Mouse (Mus musculus): ENCODE measurements at regions not wholly inside any gene's neighbourhood (a gene's known extent, or its start where the extent isn't known, plus 50 kb on each side); places are given as distances from the start of the nearest gene placed in this dataset.

DNA sequence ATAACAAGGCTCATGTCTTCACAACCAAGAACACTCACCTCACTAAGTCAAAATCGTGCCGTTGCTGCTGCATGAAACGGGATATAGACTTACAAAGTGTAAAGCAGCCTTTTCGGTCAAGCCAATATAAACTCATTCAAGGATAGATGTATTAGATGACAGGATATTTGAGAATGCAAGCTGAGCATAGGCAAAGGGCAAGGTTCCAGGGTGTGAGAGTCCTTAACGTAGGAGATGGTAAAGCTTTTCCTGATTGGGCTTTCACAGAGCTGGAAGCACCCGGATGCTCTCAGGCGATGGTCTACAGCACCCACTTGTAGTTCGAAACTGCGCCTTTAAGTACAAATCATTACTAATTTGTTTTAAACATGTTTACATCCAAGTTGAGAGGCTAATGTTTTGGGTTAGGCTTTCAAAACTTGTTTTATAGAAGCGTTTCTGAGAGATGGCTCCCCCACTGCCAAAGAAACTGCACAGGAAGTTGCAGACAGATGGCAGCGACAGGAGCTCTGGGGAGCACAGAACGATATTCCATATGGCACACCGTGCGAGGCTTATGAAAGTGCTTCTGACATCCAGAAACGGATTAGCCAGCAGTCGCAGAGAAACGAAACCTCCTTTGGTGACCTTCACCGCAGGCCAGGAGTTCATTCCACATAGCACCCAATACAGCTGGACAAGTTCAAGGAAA, 54.1 kb upstream of the Rell1 start:
- DNase-seq = no peak

DNA sequence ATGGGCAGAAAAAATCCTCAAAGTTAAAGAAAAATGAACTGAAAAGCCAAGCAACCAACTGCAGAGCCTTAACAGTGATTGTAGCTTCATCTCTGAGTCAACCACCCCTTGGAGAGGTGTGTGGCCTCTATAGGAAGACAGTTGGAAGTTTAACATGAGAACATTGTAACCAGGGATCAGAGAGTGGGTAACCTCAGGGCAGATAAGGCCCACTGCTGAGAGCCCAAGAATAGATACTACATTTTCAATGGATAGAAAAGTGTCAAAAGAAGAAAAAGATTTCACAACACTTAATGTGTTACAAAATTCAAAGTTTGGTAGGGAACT, 54.6 kb upstream of the Rell1 start:
- DNase-seq = no peak

DNA sequence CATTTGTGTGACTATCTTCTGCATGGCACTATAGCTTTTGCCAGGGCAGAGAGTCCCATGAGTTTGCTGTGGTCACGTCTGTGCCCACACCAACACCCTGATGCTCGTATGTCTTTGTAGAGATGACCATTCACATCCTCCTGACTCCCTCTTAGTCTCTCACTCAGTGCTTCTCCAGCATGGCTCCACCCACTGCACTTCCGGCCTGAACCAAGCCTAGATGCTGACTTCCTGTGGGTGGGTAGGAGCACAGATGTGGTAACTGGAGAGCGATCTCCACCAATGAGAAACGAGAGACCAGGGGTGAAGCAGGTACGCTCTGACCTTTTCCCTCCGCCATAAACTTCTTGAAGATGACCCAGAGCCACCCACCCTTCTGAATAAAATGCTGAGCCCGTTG, 55.7 kb upstream of the Rell1 start:
- peak; percentile 60 to 72 for DNase-seq

DNA sequence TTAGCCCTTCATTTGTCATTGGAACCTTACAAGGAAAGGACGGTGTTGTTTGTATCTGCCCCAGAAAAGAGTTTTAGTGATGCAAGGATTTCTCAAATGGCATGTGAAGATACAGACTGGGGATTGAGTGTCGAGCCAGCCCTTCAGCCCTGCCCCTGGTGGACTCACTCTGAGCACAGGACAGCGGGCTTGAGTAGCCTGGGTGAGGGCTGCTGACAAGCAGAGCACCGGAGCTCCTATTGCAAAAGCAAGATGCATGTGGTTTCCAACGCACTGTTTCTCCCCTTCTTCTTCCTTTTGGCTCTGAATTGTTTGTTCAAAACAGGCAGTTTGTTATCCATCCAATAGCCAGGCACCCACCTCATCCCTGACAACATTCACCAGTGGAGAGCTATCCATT, 59.0 kb upstream of the Rell1 start:
- DNase-seq = no peak

DNA sequence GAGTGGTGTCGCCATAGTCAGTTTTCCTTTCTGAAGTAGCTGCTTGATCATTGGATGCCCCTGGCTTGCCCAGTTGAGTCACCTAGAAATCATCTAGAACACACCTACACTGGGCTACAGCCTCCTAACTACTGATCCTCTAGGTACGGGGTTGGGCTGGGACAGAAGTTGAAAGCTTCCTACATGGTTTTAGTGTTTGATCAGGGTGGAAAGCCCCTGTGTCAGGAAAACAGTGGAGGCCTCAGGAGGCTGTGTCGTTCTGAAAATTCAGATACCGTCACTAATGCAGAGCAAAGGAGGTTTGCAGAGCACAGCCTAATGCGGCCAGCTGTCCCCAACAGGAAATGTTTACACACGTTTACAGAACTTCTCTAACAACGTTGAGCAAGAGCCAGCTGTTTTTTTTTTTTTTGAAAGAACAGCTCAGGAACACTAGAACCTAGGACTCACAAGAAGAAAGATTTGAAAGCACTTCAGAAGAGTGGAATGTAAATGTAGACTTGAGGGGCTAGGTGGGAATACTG, 61.0 kb upstream of the Rell1 start:
- peak; percentile 22 to 24 for DNase-seq

DNA sequence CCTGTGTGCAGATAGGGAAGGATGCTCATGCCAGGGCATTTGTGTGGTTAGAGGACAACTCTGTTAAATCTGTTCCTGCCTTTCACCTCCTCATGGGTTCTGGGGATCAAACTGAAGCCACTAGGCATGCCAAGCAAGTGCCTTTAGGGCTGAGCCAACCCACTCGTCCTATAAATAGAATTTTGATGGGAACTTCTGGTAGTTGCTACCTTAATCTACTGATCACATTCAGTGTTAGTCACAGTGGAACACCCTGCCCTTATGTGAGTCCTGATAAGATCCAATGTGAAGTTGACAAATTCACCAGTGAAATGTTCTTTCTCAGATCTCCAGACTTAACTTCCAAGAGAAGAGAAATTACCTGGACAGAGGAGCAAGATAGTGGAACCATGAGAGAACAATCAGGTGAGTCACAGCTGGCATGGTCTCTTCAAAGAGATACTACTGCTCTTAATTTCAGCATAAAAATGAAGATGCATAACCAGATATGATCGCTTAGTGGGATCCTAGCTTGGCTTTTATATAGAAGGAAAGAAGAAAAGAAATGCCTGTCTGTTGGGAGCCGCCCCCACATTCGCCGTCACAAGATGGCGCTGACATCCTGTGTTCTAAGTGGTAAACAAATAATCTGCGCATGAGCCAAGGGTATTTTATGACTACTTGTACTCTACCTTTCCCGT, 61.7 kb upstream of the Rell1 start:
- peak; percentile 41 to 51 for DNase-seq

DNA sequence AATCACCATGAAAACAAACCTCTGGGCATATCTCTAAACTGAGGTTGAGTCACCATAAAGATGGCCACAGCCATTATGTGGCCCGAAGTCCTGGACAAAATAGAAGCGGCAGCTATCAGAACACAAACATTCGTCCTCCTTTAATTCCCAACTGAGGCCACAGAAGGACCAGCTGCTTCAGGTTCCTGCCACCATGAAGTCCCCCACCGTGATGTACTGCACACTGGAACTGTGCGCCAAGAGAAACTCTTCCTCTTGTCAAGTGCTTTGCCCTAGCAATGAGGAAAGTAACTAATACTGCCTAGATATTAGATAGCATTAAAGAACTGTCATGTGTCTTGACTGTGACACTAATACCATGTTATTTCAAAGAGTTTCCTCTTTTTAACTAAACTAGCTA, 54.4 kb upstream of the Pgm2 start:
- DNase-seq = no peak

DNA sequence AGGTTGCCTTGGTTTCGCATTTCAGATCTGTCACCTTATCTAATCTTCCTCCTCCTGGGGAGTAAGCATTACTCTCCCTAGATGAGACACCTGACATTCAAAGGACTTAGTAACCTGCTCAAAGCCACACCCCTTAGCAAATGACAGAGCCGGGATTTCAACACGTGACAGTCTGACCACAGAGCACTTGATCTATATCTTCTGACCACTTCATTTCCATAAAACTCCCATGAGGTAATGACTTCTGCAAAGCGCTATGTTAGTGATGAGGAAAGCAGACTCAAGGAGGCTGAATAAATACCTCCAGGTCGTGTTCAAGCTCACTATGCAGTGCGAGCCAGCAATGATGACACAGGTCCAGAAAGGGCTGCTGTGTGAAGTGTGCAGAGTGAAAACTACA, 52.1 kb upstream of the Pgm2 start:
- no peak for DNase-seq

All from thymus, postnatal 36 days (tissue).